Mouse (Mus musculus) kidney, postnatal 0 days (tissue): Measurements from ENCODE around the gene Unc13b. TPM values are rescaled to one million over a fixed set of nuclear protein-coding genes. Genes with fewer than 3 reads are reported as not detected.

Experiments
- ATAC-seq: fragments of 200-750 bp; cut with Nextera tagmentation; replicated peaks from 2 replicates; pipeline ENCODE4 v1.8.0; 2017; ENCODE audit warnings: low read depth, moderate number of reproducible peaks, moderate TSS enrichment, moderate library complexity; ENCODE audit not compliant: low FRiP score
- DNase-seq: peaks from one replicate; pipeline ENCODE4 v3.0.0-alpha.2; 2016; ENCODE audit warnings: low spot score
- H3K27ac ChIP-seq: fragments of 300-500 bp; sonication (generic); 2 replicates; pipeline ENCODE4 v1.5.1; 2014; ENCODE audit warnings: mild to moderate bottlenecking
- H3K27me3 ChIP-seq: fragments of 300-500 bp; sonication (generic); 2 replicates; pipeline ENCODE4 v1.6.1; 2014; ENCODE audit warnings: low read length, mixed read lengths; ENCODE audit not compliant: insufficient read depth
- H3K36me3 ChIP-seq: fragments of 300-500 bp; sonication (generic); 2 replicates; pipeline ENCODE4 v1.6.1; 2014; ENCODE audit warnings: low read length, mixed read lengths; ENCODE audit not compliant: insufficient read depth
- H3K4me1 ChIP-seq: fragments of 300-500 bp; sonication (generic); replicated peaks from 2 replicates; pipeline ENCODE4 v1.6.1; 2014; ENCODE audit warnings: antibody characterized with exemption, low read length, mixed read lengths; ENCODE audit not compliant: insufficient read depth
- H3K4me2 ChIP-seq: fragments of 300-500 bp; sonication (generic); 2 replicates; pipeline ENCODE4 v1.6.1; 2014; ENCODE audit warnings: mild to moderate bottlenecking, low read length, moderate library complexity, mixed read lengths
- H3K4me3 ChIP-seq: fragments of 300-500 bp; sonication (generic); replicated peaks from 2 replicates; pipeline ENCODE4 v1.5.1; 2014; ENCODE audit warnings: low read depth, low read length
- H3K9ac ChIP-seq: fragments of 300-500 bp; sonication (generic); 2 replicates; pipeline ENCODE4 v1.6.1; 2014; ENCODE audit warnings: low read depth, low read length
- H3K9me3 ChIP-seq: fragments of 300-500 bp; sonication (generic); replicated peaks from 2 replicates; pipeline ENCODE4 v1.6.1; 2016; ENCODE audit warnings: low read length, inconsistent platforms, mixed read lengths
- CTCF ChIP-seq: IDR thresholded peaks from 2 replicates; pipeline ENCODE4 v1.5.1; 2016; ENCODE audit warnings: antibody characterized with exemption, low read depth, mild to moderate bottlenecking, moderate library complexity
- WGBS: fragments of 180-500 bp; shearing (Covaris S2); extraction: QIAGEN DNeasy Blood & Tissue Kit; methylation state at CpG from one replicate; pipeline ENCODE4 v1.1.7; 2014; 5-methylcytosine and 5-hydroxymethylcytosine counted together
- polyA plus RNA-seq: library from polyadenylated mRNA; unstranded; fragments of >200 nt; fragmentation: Nextera tagmentation; extraction: Ambion mirVana; gene quantifications from 2 replicates; pipeline ENCODE4 v1.2.1, GENCODE M21; 2015

Gene Unc13b
- polyA plus RNA-seq, 1 experiment from 2014 or later: 3.3 TPM

GRCm38 (mm10) chr4:43040881-43041547 is 17.7 kb upstream of the Unc13b start:
- no peak for DNase-seq
- H3K27ac ChIP-seq: 0 out of 2 replicates have a peak overlapping the region, but pooled peaks have one; percentile 31
- H3K9ac ChIP-seq: no peak overlapping the region
- peaks cover 5% of the 10 kb centered on the region for H3K36me3 ChIP-seq
- H3K27me3 ChIP-seq: no peaks in the 10 kb centered on the region
- peaks cover 27% of the 10 kb centered on the region for H3K4me1 ChIP-seq
- H3K9me3 ChIP-seq: no peaks in the 10 kb centered on the region
- no peak for ATAC-seq
- no peak for TF ChIP-seq CTCF
- H3K4me2 ChIP-seq: no peak overlapping the region
- no peak overlapping the region for H3K4me3 ChIP-seq
- WGBS: 67% methylated on average over 9 of the region's 9 CpGs

- 20% methylated on average over 7 of the region's 7 CpGs for WGBS
- Histone ChIP-seq H3K36me3 (no peaks in the 10 kb centered on the region), H3K27ac (peak overlapping the region; percentile 81), H3K9ac (0 out of 2 replicates have a peak overlapping the region, but pooled peaks have one; percentile 55), H3K4me2 (peak overlapping the region; percentile 82), H3K4me3 (no peak overlapping the region), H3K27me3 (no peaks in the 10 kb centered on the region), H3K9me3 (no peaks in the 10 kb centered on the region), H3K4me1 (peaks cover 24% of the 10 kb centered on the region)
- no peak for TF ChIP-seq CTCF
- peak; percentile 84 for DNase-seq
- no peak for ATAC-seq
These were observed 15.0 kb upstream of the Unc13b start for GRCm38 (mm10) chr4:43043644-43044357.

- Histone ChIP-seq H3K36me3 (no peaks in the 10 kb centered on the region), H3K9ac (peak overlapping the region; percentile 55; the same call in 1 of the 2 replicates), H3K27ac (peak overlapping the region; percentile 81), H3K9me3 (no peaks in the 10 kb centered on the region), H3K27me3 (no peaks in the 10 kb centered on the region), H3K4me1 (peaks cover 17% of the 10 kb centered on the region), H3K4me2 (peak overlapping the region; percentile 82), H3K4me3 (peak overlapping the region; percentile 36; the same call in 1 of the 2 replicates)
- no peak for TF ChIP-seq CTCF
- peak; percentile 46 for DNase-seq
- ATAC-seq: no peak
- 17% methylated on average over 4 of the region's 4 CpGs for WGBS
These were observed 14.1 kb upstream of the Unc13b start for GRCm38 (mm10) chr4:43044673-43045072.

DNA sequence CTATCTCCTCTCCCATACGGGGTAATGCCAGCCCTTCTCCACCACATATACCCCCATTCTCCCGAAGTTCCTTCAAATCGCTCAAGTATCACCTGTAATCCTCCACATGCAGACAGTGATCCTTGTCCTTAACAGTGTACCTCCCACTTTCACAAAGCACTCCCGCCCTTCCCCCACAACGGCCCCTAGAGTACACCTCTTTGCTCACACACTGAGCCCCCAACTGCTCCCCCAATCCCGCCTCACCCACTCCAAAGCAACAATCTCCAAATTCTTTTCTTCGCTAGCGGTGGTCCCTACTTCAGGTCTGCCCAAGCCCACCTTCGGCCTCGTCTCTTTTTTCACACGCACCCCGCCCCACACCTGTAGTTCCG is 13.5 kb upstream of the Unc13b start:
- H3K9ac ChIP-seq: peak overlapping the region; percentile 55
- no peaks in the 10 kb centered on the region for H3K27me3 ChIP-seq
- H3K4me1 ChIP-seq: peaks cover 17% of the 10 kb centered on the region
- TF ChIP-seq CTCF: no peak
- H3K27ac ChIP-seq: peak overlapping the region; percentile 81
- no peaks in the 10 kb centered on the region for H3K9me3 ChIP-seq
- ATAC-seq (peak; percentile 10), DNase-seq (no peak)
- H3K4me2 ChIP-seq: peak overlapping the region; percentile 82
- WGBS: 5% methylated on average over 13 of the region's 13 CpGs
- H3K4me3 ChIP-seq: peak overlapping the region; percentile 36
- H3K36me3 ChIP-seq: no peaks in the 10 kb centered on the region

GRCm38 (mm10) chr4:43045659-43046302 is 13.0 kb upstream of the Unc13b start, which contains the start of gene Fam214b:
Gene Fam214b (minus strand): TSS chr4:43046220.
- Histone ChIP-seq H3K4me2 (peak within 1 kb of the TSS; percentile 82), H3K9ac (peak within 1 kb of the TSS; percentile 55), H3K4me1 (peaks cover 17% of the 10 kb centered on the region), H3K27ac (peak within 1 kb of the TSS; percentile 81), H3K27me3 (no peaks in the 10 kb centered on the region), H3K4me3 (peak within 1 kb of the TSS; percentile 36), H3K36me3 (no peaks in the 10 kb centered on the region), H3K9me3 (no peaks in the 10 kb centered on the region)
- DNase-seq: peak; percentile 99
- WGBS: under 1% methylated on average over 33 of the region's 33 CpGs
- ATAC-seq: peak; percentile 96
- TF ChIP-seq CTCF: peak; percentile 33; the same call in 1 of the 2 replicates

GRCm38 (mm10) chr4:43046607-43047006 is 12.1 kb upstream of the Unc13b start:
- Histone ChIP-seq H3K27ac (no peak overlapping the region), H3K4me2 (0 out of 2 replicates have a peak overlapping the region, but pooled peaks have one; percentile 13), H3K27me3 (no peaks in the 10 kb centered on the region), H3K9ac (no peak overlapping the region), H3K4me1 (peaks cover 17% of the 10 kb centered on the region), H3K36me3 (no peaks in the 10 kb centered on the region), H3K4me3 (no peak overlapping the region), H3K9me3 (no peaks in the 10 kb centered on the region)
- DNase-seq: no peak
- TF ChIP-seq CTCF: no peak
- no peak for ATAC-seq
- 56% methylated on average over 5 of the region's 5 CpGs for WGBS
